Mouse (Mus musculus) MEL (cell line): ENCODE measurements around the gene Tesc.

Experiments
- ELF1 ChIP-seq: IDR thresholded peaks from 2 replicates; pipeline ENCODE4 v1.6.1; 2014; ENCODE audit warnings: low read depth, mild to moderate bottlenecking, inconsistent platforms, low read length, improper control_type of control experiment, moderate library complexity
- GATA1 ChIP-seq: IDR thresholded peaks from 2 replicates; pipeline ENCODE4 v1.6.1; 2011; ENCODE audit warnings: low read depth, low read length, improper control_type of control experiment
- POLR2A ChIP-seq, 2 experiments: IDR thresholded peaks; 2 replicates each; pipeline ENCODE4 v1.6.1; 2011 to 2012; ENCODE audit warnings: low read length in 2 of 2, mild to moderate bottlenecking in 2 of 2, control low read depth in 1 of 2, improper control_type of control experiment in 1 of 2, low read depth in 1 of 2, moderate library complexity in 1 of 2; ENCODE audit not compliant: control insufficient read depth in 1 of 2, insufficient read depth in 1 of 2, poor library complexity in 1 of 2
- POLR2AphosphoS2 ChIP-seq: IDR thresholded peaks from 2 replicates; pipeline ENCODE4 v1.6.1; 2011; ENCODE audit warnings: low read length, improper control_type of control experiment
- TAL1 ChIP-seq: IDR thresholded peaks from 2 replicates; pipeline ENCODE4 v1.6.1; 2012; ENCODE audit warnings: mild to moderate bottlenecking, inconsistent platforms, low read length, moderate library complexity, mixed read lengths
- USF2 ChIP-seq, 2 experiments: IDR thresholded peaks; 2 replicates each; pipeline ENCODE4 v1.6.1; 2011 to 2012; ENCODE audit warnings: improper control_type of control experiment in 2 of 2, low read length in 2 of 2, borderline replicate concordance in 1 of 2, inconsistent platforms in 1 of 2, low read depth in 1 of 2, mild to moderate bottlenecking in 1 of 2; ENCODE audit not compliant: insufficient read depth in 1 of 2
- ZNF384 ChIP-seq: IDR thresholded peaks from 2 replicates; pipeline ENCODE4 v1.6.1; 2012; ENCODE audit warnings: low read depth, mild to moderate bottlenecking, inconsistent platforms, low read length, improper control_type of control experiment

DNA sequence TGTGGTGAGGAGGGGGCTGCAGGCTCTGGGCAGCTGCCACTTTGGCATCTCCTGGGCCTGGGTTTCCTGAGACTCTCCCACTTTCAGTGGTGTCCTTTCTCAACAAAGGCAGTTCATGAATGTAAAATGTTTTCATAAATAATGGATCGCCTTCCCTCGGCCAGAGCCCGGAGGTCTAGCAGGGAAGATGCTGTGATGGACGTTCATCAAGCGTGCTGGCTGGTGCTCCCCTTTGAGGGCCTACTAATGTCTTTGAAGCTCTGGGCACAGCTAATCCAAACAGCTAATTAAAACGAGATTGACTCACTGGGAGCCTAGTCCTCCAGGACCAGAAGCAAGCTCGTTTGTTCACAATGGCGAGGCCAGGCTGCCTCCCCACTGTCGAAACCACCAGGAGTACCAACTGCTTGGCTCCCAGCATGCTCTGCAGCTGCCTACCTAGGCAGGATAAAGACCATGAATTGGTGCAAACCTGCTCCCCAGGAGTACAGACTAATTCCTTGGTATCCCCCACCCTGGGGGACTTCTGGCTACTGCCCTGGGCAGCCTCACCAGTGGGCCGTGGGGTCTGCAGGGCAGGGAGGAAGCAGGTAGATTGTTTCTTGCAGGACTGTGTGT is 36.9 kb downstream of the Tesc start:
- no peak for TF ChIP-seq TAL1
- no peak for TF ChIP-seq POLR2A (IDR thresholded peaks at IDR 0.05; ENCODE audit: control insufficient read depth in 1 of 2, insufficient read depth in 1 of 2, low read depth in 1 of 2, low read length in 2 of 2, poor library complexity in 1 of 2)
- TF ChIP-seq USF2 (IDR thresholded peaks at IDR 0.05; ENCODE audit: borderline replicate concordance in 1 of 2, insufficient read depth in 1 of 2, low read depth in 1 of 2, low read length in 2 of 2) = no peak
- TF ChIP-seq GATA1 = no peak
- no peak for TF ChIP-seq POLR2AphosphoS2
- no peak for TF ChIP-seq ELF1
- TF ChIP-seq ZNF384 = no peak
